Mouse (Mus musculus) skeletal muscle tissue, adult 2 months (tissue): ENCODE measurements at regions not wholly inside any gene's neighbourhood (a gene's known extent, or its start where the extent isn't known, plus 50 kb on each side); places are given as distances from the start of the nearest gene placed in this dataset.

Source experiments
- DNase-seq: peaks from one replicate; pipeline ENCODE4 v3.0.0-alpha.2; 2012; ENCODE audit warnings: low read depth, low spot score

DNA sequence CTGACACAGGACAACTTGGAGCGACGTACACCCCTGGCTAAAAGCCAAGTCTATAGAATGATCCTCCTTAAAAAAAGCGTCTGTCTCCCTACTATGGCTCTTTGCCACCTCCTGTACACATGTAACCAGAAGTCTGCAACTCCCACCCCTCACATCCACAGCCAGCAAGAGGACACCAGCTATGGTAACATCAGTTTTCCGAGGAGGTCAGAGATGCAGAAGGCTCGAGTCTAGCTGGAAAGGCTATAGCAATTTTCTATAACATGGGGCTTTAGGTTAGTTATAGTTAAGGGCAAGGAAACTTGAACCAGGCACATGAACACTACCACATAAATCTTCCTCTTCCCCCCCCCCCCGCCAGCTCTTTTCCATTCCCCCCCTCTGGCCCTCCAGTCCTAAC, 240.2 kb downstream of the H2al1j start:
- DNase-seq, result no peak

DNA sequence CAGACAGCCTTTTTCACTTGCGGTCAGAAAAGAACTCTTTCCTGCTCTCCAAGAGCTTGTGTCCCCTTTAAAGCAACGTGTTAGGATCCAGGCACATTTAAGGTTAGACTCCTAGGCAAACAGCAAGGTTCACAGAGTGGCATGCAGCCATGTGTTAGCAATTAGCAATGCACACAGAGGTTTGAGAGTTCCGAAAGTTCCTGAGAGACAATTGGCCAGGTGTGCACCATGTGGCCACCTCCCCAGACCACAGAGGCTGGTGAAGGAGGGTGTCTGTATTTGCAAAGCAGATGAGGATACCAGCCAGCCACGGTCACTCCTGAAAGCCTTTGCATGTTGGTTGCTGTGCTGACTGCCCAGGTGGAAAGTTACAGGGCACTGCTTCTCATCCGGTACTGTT, 240.6 kb downstream of the H2al1j start:
- DNase-seq, result no peak

DNA sequence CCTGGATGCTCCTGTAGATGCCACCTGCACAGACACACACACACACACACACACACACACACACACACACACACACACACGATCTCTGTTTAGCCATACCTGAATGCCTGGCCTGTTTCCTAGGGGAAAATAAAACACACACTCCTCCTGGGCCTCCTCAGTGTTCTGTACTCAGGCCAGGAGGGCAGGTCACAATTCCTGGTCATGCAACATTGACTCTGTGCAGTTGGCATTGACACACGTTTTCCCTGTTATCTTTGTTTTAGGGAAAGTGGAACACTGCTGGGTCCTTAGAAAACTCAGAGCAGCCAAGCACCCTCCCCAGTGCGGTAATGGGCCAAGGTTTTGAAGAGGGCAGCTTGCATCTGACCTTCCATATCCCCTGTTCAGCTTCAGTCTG, 246.7 kb downstream of the H2al1j start:
- DNase-seq, result no peak

DNA sequence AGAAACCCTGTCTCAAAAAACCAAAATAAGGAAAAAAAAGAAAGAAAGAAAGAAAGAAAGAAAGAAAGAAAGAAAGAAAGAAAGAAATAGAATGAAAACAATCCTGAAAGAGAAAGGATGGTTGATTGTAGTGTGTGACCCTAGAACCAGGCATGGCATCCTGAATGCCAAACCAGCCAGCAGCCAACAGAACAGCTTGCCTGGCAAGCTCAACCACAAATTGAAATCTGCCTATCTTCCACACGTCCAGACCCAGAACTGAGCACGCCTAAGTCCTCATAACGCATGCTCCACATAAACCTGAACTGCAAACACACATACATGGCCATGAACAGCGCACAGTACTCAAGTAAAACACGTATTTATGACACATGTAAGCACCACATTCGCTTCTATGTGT, 247.9 kb downstream of the H2al1j start:
- DNase-seq, result no peak

DNA sequence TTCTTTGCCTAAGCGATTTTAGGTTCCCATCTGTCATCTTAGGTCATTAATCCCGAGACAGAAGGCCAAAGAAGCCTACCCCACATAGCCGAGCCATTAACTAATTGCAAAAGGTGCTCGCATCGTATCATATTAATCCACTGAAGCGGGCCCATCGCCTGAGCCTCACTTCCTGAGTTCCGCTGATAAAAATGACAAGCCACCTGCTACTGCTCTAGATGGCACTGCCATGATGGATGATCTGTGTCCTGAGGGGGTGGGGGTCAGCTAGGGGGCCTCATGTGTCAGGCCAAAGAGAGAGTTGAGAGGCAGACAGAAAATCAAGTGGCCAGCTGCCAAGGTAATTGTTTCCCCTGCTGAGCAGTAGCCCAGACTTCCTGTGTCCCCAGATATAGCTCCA, 248.7 kb downstream of the H2al1j start:
- no peak for DNase-seq

DNA sequence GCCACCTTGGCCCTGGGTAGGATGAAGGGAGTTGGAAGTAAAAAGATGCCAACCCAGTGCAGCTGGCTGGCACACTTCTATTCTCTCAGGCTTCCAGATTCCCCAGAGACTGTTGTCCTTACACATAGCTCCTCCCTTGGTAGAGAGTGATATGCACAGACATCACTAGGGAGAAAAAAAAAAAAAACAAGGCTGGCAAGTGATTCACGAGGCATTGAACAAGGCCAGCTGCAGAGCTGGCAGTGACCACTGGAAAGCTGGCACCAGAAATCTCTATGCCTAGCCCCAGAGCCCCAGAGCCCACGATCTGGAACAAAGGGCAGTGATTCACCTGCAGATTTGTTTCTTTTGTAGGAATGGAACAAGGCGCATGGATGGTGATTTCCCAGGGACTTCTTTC, 249.7 kb downstream of the H2al1j start:
- DNase-seq, result no peak

DNA sequence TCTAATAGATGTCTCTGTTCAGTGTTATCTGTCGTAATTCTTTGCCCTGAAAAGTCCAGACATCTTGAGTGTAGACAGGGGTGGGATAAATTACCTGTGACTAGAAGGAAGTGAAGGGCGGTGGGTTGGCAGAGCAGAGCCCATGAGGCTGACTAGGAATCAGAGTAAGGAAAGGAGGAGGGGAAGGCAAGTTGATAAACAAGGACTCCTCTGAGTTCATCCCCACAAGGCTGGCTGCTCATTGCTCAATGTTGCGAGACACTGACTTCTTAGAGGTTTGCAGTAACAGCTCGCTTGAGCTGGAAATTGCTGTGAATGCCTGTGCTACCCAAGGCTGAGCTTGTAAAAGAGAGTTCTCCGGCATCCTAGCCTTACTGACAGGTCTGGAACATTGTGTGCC, 257.7 kb downstream of the H2al1j start:
- no peak for DNase-seq

DNA sequence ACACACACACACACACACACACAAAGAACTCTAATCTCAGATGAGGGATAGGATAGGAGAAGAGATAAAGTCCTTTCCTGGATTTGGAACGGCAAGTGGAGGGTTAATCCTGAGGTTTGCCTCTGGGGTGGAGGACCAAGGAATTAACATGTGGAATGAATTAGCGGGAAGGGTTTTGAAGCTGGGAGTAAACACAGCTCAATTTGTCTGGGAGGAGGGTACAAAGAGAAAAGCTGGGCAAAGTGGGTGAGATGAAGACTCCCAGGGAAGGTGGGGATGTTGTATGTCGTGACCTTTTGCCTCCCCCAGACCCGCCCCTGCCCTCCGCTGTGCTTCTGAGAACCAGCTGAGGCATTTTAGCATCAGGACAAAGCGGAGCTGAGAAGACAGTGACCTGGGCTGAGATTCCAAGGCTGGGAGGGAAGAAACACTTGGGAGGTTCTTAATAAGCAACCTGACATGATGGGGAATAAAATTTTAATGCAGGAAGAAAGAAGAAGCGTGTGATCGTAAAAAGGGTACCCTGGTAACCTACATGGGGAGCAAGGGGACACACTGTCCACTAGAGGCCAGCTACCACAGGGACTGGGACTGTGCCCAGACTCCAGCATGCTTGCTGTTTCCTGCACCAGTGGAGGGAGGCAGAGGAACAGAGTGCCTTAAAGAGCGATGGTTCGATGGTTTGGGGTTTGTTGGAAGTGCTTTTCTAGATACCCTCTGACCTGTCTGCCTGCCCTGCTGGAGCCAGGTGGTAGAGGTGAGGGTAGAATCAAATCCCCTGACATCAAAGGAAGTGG, 264.0 kb downstream of the H2al1j start:
- no peak for DNase-seq

DNA sequence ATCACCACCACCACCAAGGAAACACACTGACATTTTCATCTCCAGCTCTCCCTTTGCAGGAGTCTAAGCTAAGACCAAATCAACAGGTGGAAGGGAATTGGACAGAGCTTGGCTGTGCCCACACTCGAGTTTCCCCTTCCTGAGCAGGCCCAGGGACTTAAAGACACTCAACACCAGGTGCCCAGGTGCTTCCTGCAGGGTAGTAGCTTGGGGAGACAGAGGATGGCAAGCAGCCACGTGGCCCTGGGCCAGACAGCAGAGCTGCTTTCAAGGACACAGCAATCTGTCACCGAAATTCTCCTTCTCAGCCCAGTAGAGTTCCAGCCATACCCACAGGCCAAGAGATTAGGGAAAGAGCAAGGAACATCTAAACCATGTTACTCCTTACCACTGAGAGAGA, 266.9 kb downstream of the H2al1j start:
- DNase-seq, result no peak

DNA sequence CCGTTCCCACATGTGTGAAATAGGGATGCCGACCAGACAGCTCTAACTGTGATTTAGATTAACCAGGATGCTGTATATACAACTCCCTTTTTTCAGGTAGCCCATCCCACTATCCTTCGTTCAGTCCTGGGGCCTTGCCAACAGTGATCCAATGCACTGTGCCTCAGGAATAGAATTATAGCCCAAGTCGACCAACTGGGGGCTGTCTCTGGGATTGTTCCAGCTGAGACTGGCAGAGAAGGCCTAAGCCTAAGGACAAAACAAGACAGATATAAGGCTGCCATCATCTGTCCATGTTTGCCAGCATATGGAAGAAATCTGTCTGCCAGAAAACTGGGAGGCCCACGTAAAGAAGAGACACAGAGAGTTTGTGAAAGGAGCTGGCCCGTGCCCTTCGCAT, 269.9 kb downstream of the H2al1j start:
- DNase-seq, result no peak

DNA sequence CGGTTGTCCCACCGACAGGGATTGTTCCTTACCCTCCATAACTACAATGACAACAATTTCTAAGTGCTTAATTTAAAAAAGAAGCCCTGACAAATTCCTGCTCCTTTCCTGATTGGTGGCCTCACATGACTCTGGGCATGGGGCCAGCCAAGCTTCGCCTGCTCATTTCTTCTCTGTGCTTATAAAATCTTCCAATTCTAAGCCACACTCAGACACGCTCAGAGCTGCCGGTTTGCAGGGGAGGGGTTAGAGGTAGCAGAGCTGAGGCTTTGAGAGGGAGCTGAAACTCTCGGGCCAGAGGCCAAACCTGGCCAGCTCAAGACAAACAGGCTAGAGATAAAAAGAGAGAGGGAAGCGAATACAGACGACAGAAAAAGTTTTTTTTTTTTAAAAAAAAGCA, 286.6 kb downstream of the H2al1j start:
- no peak for DNase-seq

DNA sequence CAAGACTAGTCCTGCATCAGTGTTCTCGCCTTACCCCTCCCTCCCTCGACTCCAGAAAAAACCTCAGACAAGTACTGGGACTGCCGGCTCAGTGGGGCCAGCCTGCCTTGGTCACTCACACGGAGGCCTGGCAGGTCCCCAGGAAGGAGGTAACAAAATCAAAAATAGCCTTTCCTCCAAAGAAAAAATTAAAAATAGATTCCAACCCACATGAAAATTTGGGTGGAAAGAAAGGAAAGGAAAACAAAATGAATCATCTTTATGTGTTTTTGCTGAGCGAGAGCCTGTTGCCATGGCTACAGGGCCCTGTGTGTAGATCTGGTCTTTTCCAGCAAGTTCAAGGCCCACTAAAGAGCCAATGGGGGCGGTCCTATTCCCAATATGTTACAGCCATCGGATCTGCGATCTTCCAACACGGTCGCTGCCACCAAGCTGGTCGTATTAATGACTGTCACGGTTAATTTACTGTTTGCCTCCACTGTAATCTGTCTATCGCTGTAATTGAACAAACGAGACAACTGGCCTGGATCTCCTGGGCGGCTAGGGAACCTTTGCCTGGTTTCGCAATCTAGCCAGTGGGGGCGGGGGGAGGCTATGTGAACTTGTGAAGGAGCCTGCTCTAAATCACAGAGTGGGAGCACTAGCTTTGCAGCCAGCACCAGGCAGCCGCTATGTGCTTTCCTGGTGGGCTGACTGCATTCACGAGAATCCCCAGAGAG, 293.6 kb downstream of the H2al1j start:
- peak; percentile 44 for DNase-seq

DNA sequence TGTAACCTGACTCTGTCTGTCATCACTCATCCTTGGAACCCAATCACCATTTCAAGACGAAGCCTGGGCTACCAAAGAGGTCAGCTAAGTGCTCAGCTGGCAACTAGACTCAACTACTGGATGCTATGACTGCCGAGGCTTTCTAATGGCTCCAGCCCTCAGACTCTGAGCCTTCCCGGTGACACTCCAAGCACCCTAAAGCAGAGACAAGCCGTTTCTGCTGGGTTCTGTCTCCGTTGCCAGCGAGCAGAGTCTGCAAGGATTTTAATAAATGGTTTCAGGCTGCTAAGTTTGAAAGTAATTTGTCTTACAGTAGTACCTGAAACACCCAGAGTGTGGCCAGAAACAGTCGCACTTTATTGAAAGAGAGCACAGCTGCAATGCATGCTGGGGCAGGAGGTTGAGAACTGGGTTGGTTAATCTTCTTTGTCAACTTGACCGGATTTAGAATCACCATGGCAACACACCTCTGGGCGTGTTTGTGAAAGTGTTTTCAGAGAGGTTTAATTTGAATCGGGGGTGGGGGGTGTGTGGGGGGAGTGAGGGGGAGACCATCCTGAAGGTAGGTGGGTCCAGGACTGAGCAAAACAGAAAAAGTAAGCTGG, 298.8 kb downstream of the H2al1j start:
- no peak for DNase-seq

DNA sequence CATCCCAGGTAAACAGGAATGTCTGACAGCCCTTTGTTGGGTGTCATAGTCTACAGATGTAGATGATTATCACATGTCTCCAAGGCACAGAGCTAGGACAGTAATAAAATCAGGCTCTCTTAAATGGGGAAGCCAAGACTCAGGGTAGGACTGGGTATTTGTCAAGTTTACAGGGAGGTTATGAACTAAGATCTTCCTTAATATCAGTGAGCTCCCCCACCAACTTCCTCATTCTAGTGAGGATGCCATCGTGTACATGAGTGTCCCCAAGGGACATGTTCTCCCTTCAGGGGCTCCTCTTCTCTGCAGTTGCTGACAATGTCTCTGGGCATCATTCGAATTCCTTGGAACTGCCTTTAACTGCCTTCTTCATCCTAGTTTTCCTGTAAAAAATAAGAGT, 301.7 kb downstream of the H2al1j start:
- DNase-seq, result no peak

DNA sequence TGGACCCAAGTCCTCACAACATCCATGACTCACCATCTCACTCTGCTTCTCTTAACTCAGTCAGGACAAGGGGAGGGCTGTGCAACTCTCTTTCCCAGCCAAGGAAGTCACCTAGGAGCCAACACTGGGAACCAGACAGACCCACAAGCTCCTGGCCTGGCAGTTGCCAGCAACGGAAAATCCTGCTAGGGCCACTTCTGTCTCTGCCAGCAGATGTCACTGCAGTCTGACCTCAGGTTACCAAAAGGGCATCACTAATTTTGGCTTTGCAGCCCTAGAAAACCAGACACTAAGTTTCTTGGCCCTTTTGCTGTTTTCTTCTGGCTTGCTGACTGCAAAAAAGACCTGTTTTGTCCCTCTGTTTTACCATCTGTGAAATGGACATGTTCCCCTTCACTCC, 302.3 kb downstream of the H2al1j start:
- peak; percentile 42 for DNase-seq

DNA sequence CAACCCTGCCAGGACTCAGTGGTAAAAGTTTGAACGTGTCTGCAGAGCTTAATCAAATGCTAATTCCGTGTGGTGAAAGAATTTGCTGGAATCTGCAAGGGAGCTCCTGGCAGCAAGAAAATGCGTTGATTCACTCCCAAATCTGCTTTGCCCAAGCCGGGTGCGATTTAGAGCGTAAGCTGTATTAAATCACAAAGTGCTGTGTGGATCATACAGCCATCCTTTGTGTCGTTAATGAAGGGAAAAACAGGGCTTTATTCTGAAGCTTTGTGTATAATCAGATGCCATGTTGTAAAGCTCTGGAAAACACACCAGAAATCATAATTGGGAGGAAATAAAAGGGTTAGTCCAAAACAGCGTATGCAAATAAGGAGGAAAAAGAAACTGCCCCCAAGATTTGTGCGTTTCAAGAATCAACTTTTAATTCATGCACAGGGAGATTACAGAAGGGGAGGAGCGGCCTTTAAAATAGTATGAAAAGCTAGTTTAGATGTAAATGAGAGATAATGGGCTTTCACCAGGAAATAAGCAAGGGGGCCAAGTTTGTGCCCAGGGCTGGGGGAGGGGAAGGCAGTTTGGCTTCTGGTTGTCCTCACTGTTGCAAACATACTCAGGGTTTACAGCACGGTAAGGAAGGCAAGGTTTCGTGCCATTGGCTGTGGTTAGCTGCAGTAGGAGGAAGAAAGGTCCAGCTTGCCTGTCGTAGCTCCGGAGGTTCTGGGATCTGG, 303.7 kb downstream of the H2al1j start:
- DNase-seq, result no peak

DNA sequence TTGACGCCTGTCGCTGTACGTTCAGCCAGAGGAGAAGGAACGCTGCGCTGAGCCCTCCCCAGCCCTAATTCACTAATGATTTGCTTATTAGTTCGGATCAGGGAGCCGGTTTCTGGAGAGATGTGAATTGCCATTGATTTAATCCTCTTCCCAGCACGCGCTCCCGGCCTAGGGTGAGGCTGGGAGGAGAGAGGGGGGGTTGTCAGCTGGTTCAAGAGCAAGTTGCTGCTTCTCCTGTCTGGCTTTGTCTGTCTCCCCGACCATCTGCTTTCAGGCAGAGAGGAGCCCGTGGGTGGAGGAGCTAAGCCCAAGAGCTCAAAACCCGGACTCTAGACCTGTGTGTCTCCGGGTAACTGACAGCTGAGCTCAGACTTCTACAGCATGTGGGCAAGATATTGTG, 304.4 kb downstream of the H2al1j start:
- DNase-seq, result no peak

DNA sequence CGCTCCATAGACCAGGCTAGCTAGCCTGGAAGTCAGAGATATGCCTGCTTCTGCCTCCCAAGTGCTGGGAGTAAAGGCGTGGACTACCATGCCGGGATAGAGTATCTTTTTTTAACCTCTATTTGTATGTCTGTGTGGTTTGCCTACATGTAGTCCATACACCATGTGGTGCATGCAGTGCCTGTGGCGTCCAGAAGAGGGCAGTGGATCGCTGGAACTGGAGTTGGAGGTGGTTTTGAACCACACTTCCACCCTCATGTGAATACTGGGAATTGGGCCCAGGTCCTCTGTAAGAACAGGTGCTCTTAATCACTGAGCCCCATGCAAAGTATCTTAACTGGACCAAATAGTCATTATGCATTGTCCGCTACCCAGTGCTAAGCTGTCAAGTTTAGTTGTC, 306.2 kb downstream of the H2al1j start:
- no peak for DNase-seq

DNA sequence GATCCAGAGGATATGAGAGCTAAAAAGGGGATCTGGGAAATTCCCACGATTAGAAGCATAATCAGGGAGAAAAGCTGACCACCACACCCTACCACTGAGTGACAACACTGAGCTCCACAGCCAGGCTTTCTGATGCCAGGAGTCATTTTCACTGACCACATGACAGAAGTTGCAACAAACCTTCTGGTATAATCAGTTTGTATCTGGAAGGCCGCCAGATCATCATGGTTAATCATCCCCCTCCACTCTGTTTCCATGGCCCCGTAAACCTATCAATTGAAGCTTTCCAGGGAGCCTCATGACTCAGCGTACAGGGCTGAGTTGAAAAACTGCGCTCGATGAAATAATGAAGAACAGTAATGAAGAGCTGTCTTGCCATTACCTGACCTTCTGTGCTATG, 316.9 kb downstream of the H2al1j start:
- no peak for DNase-seq

DNA sequence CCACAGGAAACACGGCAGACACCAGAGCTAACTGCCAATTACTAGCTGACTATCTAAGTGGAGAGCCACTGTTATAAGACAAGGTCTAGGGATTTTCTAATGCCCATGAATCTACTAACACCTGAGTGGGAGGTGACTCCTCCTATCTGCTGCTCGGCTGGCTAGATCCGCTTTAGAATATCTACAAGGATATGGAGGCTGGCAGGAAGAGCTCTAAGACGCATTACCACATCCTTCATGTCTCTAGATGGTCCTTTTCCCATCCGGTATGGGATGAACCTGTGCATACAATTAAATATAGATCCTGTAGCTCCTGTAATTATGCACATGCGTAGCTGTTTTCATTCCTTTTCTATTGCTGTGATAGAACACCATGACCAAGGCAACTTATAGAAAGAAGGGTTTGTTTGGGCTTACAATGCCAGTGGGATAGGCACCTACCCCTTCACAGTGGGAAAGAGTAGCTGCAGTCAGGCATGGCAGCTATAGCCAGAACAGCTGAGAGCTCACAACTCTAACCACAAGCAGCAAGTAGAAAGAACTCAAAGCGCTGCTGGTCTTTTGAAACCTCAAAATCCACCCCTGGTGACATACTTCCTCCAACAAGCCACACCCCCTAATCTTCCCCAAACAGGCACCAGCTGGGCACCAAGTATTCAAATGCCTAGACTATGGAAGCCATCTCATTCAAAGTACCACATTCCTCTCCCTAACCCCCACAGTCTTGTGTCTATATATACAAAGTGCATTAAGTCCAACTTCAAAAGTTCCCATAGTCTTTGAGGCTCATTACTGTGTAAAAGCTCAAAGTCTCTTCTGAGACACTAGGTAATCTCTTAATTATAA, 319.3 kb downstream of the H2al1j start:
- DNase-seq, result no peak

DNA sequence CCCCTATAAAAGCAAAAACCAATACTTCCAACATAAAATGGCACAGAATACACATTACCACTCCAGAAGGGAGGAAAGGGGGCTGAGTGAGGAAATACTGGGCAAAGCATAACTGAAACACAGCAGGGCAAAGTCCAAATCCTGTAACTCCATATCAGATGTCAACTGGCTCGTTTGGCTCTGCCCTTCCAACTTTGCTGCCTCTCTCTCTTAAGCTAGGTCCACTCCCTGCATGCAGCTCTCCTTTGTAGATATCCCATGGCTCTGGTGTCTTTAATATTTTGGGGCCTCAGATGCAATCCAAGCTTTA, 319.9 kb downstream of the H2al1j start:
- DNase-seq, result no peak

DNA sequence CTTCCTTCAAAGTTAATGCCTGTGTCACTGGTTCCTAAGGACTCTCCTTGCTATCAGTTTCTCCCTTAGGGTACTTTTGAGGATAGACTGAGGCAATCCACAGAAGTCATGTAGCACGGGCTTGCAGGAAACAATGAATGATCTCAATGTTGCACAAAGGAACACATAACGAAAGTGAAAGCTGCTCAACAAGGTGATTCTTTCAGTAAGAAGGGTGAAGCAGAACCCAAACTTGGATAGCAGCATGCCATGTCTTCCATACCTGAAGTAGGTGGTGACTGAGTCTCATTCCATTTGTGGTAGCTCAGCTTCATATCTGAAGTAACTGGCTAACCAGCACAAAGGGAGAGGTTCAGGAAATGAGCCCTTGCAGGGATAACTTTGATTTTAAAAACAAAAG, 325.7 kb downstream of the H2al1j start:
- DNase-seq, result no peak
